ENCODE assay signal across 25 mouse cellular contexts in genomic region chr6:17700936-17701612, GRCm38 (mm10). TPM values are rescaled to one million over a fixed set of nuclear protein-coding genes. Genes with fewer than 3 reads are reported as not detected.
A peak's percentile ranks its signal among the peaks of the same experiment; 100 is the strongest.
DNase-seq lines count a peak whose midpoint lies in the region; ATAC-seq lines count a peak whose summit lies in the region.
"Had no signal": no experiment of that assay in that cellular context is flagged by ENCODE, and none has a peak within 500 bp of the region (broad histone marks: within the 10 kb centered on the region; RNA-seq: fewer than 3 reads in every experiment).

No protein-coding gene starts in this region.

- H3K27ac ChIP-seq in heart, embryonic 13.5 days (replicated peaks): no peak overlapping the region
- no peak overlapping the region for H3K27ac ChIP-seq in neural tube, embryonic 13.5 days (replicated peaks)
- no peak overlapping the region for H3K27ac ChIP-seq in hindbrain, embryonic 15.5 days (replicated peaks)
- no peak overlapping the region for H3K27ac ChIP-seq in neural tube, embryonic 15.5 days (replicated peaks)
- H3K27ac ChIP-seq: embryonic facial prominence, embryonic 13.5 days; left cerebral cortex, adult 2 months had no signal

- H3K36me3 ChIP-seq in heart, embryonic 13.5 days: peaks cover 14% of the 10 kb centered on the region
- H3K36me3 ChIP-seq in neural tube, embryonic 13.5 days: no peaks in the 10 kb centered on the region
- no peaks in the 10 kb centered on the region for H3K36me3 ChIP-seq in hindbrain, embryonic 15.5 days
- H3K36me3 ChIP-seq in neural tube, embryonic 15.5 days: no peaks in the 10 kb centered on the region

- DNase-seq in heart, adult 8-10 months (ENCODE audit: low spot score): no peak
- no peak for DNase-seq in neural tube, embryonic 10.5 days (ENCODE audit: extremely low spot score, low spot score)
- no peak for DNase-seq in testis, postnatal 14 days (ENCODE audit: low spot score)
- DNase-seq: adrenal gland, adult 8-10 months; B cell, adult 2 months; cerebellum, adult 9-11 months; gastrocnemius, postnatal 36 days; heart, postnatal 14 days; kidney, adult 9 months; kidney, postnatal 4 days; layer of hippocampus, adult 9-11 months; left cerebral cortex, postnatal 4 days; liver; lung, postnatal 14 days; thymus, postnatal 14 days had no signal

- 0 out of 2 replicates have a peak overlapping the region, but pooled peaks have one; percentile 10 for H3K9ac ChIP-seq in heart, embryonic 13.5 days
- H3K9ac ChIP-seq in neural tube, embryonic 13.5 days: no peak overlapping the region
- H3K9ac ChIP-seq in hindbrain, embryonic 15.5 days: no peak overlapping the region
- no peak overlapping the region for H3K9ac ChIP-seq in neural tube, embryonic 15.5 days (replicated peaks)
- H3K9ac ChIP-seq: embryonic facial prominence, embryonic 13.5 days had no signal

- no peak overlapping the region for H3K4me3 ChIP-seq in heart, embryonic 13.5 days
- H3K4me3 ChIP-seq in neural tube, embryonic 13.5 days: no peak overlapping the region
- no peak overlapping the region for H3K4me3 ChIP-seq in hindbrain, embryonic 15.5 days
- H3K4me3 ChIP-seq in neural tube, embryonic 15.5 days (replicated peaks): no peak overlapping the region
- H3K4me3 ChIP-seq: embryonic facial prominence, embryonic 13.5 days; left cerebral cortex, adult 2 months; myocyte had no signal

- H3K27me3 ChIP-seq in heart, embryonic 13.5 days (replicated peaks): no peaks in the 10 kb centered on the region
- H3K27me3 ChIP-seq in neural tube, embryonic 13.5 days: no peaks in the 10 kb centered on the region
- no peaks in the 10 kb centered on the region for H3K27me3 ChIP-seq in hindbrain, embryonic 15.5 days
- H3K27me3 ChIP-seq in neural tube, embryonic 15.5 days (replicated peaks): no peaks in the 10 kb centered on the region; the same call in 1 of the 2 replicates
- H3K27me3 ChIP-seq: embryonic facial prominence, embryonic 13.5 days had no signal

- H3K4me1 ChIP-seq in heart, embryonic 13.5 days: peaks cover 18% of the 10 kb centered on the region
- H3K4me1 ChIP-seq in neural tube, embryonic 13.5 days (replicated peaks): peaks cover 14% of the 10 kb centered on the region
- H3K4me1 ChIP-seq in hindbrain, embryonic 15.5 days (replicated peaks): no peaks in the 10 kb centered on the region
- no peaks in the 10 kb centered on the region for H3K4me1 ChIP-seq in neural tube, embryonic 15.5 days

- 63% methylated on average over 7 of the region's 7 CpGs for WGBS in heart, embryonic 13.5 days
- WGBS in neural tube, embryonic 13.5 days: 42% methylated on average over 7 of the region's 7 CpGs
- WGBS in hindbrain, embryonic 15.5 days: 37% methylated on average over 7 of the region's 7 CpGs
- WGBS in neural tube, embryonic 15.5 days: 38% methylated on average over 7 of the region's 7 CpGs

- H3K9me3 ChIP-seq in heart, embryonic 13.5 days: no peaks in the 10 kb centered on the region
- no peaks in the 10 kb centered on the region for H3K9me3 ChIP-seq in neural tube, embryonic 13.5 days
- no peaks in the 10 kb centered on the region for H3K9me3 ChIP-seq in hindbrain, embryonic 15.5 days
- H3K9me3 ChIP-seq in neural tube, embryonic 15.5 days (replicated peaks): no peaks in the 10 kb centered on the region
- H3K9me3 ChIP-seq: embryonic facial prominence, embryonic 13.5 days had no signal

- H3K4me2 ChIP-seq in heart, embryonic 13.5 days: no peak overlapping the region
- no peak overlapping the region for H3K4me2 ChIP-seq in neural tube, embryonic 13.5 days
- no peak overlapping the region for H3K4me2 ChIP-seq in hindbrain, embryonic 15.5 days
- no peak overlapping the region for H3K4me2 ChIP-seq in neural tube, embryonic 15.5 days
- H3K4me2 ChIP-seq: embryonic facial prominence, embryonic 13.5 days; heart, embryonic 11.5 days had no signal

- ATAC-seq in heart, embryonic 13.5 days (ENCODE audit: extremely low read depth, insufficient number of reproducible peaks, low FRiP score, low TSS enrichment): no peak
- peak; percentile 53; the same call in 1 of the 2 replicates for ATAC-seq in neural tube, embryonic 13.5 days (ENCODE audit: low read depth)
- 0 out of 2 replicates have a peak, but pooled peaks have one; percentile 38 for ATAC-seq in hindbrain, embryonic 15.5 days (ENCODE audit: low FRiP score, low read depth)
- ATAC-seq in neural tube, embryonic 15.5 days (ENCODE audit: low FRiP score): 0 out of 2 replicates have a peak, but pooled peaks have one; percentile 31
- ATAC-seq in megakaryocyte-erythroid progenitor cell, adult 5-6 weeks (replicated peaks; ENCODE audit: low FRiP score, low TSS enrichment, poor library complexity, severe bottlenecking): no peak
- ATAC-seq: inflammation-experienced regulatory T-cells, adult 6 months had no signal

RNA-seq across cellular contexts. Expression of gene St7, which starts 8.3 kb away (rescaled TPM):
- polyA plus RNA-seq in heart, embryonic 13.5 days (2015; fragmentation: Nextera tagmentation; extraction: Ambion mirVana): 25.9 and 31.9 TPM in 2 replicates
- total RNA-seq in heart, adult 8-10 months (2022): 10 to 100 TPM; 14.4 to 19.0 (median 16.0) TPM
- polyA plus RNA-seq in neural tube, embryonic 13.5 days (2015; fragmentation: Nextera tagmentation; extraction: Ambion mirVana): 56.9 and 60.6 TPM in 2 replicates
- 49.1 and 54.8 TPM in 2 replicates for polyA plus RNA-seq in hindbrain, embryonic 15.5 days (2015; fragmentation: Nextera tagmentation; extraction: Ambion mirVana)
- polyA plus RNA-seq in neural tube, embryonic 15.5 days (2015; fragmentation: Nextera tagmentation; extraction: Ambion mirVana): 53.8 and 59.2 TPM in 2 replicates
- 43.4 and 60.5 TPM in 2 replicates for total RNA-seq in megakaryocyte-erythroid progenitor cell, adult 5-6 weeks (2014; fragmentation: Nextera tagmentation)
- total RNA-seq in megakaryocyte-erythroid progenitor cell, adult 5-6 weeks (2017): 38.4 and 38.6 TPM in 2 replicates

Comparison
In these comparisons a context has a peak if more than half of its experiments do, and no peak if none do; other contexts are left out.
1. ATAC-seq: peak in neural tube, embryonic 13.5 days (single experiment), hindbrain, embryonic 15.5 days (single experiment) and neural tube, embryonic 15.5 days (single experiment); none in heart, embryonic 13.5 days (single experiment) and megakaryocyte-erythroid progenitor cell, adult 5-6 weeks (single experiment).